Comparison of ENCODE assay signal across 17 mouse cellular contexts in the genomic region with DNA sequence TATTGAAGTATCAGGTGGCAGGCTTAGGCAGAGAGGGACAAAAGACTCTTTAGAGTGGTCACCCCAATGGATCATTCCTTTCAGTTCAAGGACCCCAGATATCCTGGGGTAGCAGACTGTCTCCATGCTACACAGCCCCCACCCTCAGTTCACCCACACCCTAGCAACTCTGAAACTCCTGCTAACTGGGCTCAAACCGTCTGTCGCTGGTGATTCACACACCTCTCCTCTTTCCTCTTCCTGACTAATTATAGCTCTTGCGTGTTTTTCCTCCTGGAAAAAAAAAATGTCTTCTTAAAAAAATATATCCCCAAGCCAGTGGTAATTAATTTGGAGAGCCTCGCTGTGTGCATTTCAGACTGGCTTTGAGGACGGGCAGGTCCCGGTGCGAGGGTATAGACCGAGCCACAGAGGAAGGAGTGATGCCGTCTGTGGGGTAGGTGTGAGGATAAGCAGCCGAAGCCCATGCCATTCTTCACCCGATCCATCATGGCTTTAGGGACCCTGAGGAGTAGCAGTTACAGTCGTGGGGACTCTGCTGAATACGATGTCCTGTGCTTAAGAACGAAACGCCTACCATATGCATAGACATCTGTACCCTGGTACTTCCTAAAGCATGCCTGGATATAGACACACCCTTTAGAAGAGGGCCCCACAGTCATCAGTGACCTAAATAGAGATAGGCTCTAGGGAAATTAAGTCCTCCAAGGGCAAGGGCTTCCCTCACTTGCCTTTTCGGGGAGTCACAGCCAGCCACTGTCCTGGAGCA. TPM values are rescaled to one million over a fixed set of nuclear protein-coding genes. Genes with fewer than 3 reads are reported as not detected.
DNase-seq lines count a peak whose midpoint lies in the region; ATAC-seq and TF ChIP-seq lines count a peak whose summit lies in the region.
"Had no signal": no experiment of that assay in that cellular context is flagged by ENCODE, and none has a peak within 500 bp of the region (broad histone marks: within the 10 kb centered on the region; RNA-seq: fewer than 3 reads in every experiment).

No protein-coding gene starts in this region.

- ATAC-seq in midbrain, postnatal 0 days (ENCODE audit: low FRiP score) = no peak
- no peak for ATAC-seq in midbrain, embryonic 11.5 days (ENCODE audit: low FRiP score)
- no peak for ATAC-seq in liver, embryonic 15.5 days (ENCODE audit: insufficient read depth)

- peak overlapping the region; percentile 91 for H3K27ac ChIP-seq in layer of hippocampus, adult 2 months
- 0 out of 2 replicates have a peak overlapping the region, but pooled peaks have one; percentile 7 for H3K27ac ChIP-seq in midbrain, postnatal 0 days (ENCODE audit: low read depth, low read length)
- no peak overlapping the region for H3K27ac ChIP-seq in midbrain, embryonic 11.5 days (ENCODE audit: low read depth, low read length)
- peak overlapping the region; percentile 66 for H3K27ac ChIP-seq in liver, embryonic 15.5 days (replicated peaks)
- H3K27ac ChIP-seq: embryonic facial prominence, embryonic 13.5 days; heart, embryonic 15.5 days; hindbrain, postnatal 0 days; kidney, postnatal 0 days; limb, embryonic 12.5 days had no signal

- WGBS in midbrain, postnatal 0 days = 78% methylated on average over 16 of the region's 16 CpGs
- 85% methylated on average over 16 of the region's 16 CpGs for WGBS in midbrain, embryonic 11.5 days
- 75% methylated on average over 16 of the region's 16 CpGs for WGBS in liver, embryonic 15.5 days (ENCODE audit: insufficient replicate concordance)

- no peak overlapping the region for H3K4me3 ChIP-seq in layer of hippocampus, adult 2 months
- no peak overlapping the region for H3K4me3 ChIP-seq in midbrain, postnatal 0 days (ENCODE audit: low read depth, low read length)
- no peak overlapping the region for H3K4me3 ChIP-seq in midbrain, embryonic 11.5 days (ENCODE audit: low read depth, low read length)
- no peak overlapping the region for H3K4me3 ChIP-seq in liver, embryonic 15.5 days (replicated peaks)
- H3K4me3 ChIP-seq: embryonic facial prominence, embryonic 13.5 days; heart, embryonic 15.5 days; limb, embryonic 12.5 days had no signal

- H3K9ac ChIP-seq in midbrain, postnatal 0 days (replicated peaks; ENCODE audit: low read length, poor library complexity, severe bottlenecking) = no peak overlapping the region
- no peak overlapping the region for H3K9ac ChIP-seq in midbrain, embryonic 11.5 days (ENCODE audit: low read length)
- H3K9ac ChIP-seq in liver, embryonic 15.5 days = no peak overlapping the region
- H3K9ac ChIP-seq: embryonic facial prominence, embryonic 13.5 days; heart, embryonic 15.5 days; limb, embryonic 12.5 days had no signal

- no peaks in the 10 kb centered on the region for H3K36me3 ChIP-seq in midbrain, postnatal 0 days (ENCODE audit: insufficient read depth, low read length)
- no peaks in the 10 kb centered on the region for H3K36me3 ChIP-seq in midbrain, embryonic 11.5 days (ENCODE audit: control insufficient read depth, insufficient read depth, low read length)
- no peaks in the 10 kb centered on the region for H3K36me3 ChIP-seq in liver, embryonic 15.5 days (replicated peaks)
- H3K36me3 ChIP-seq: embryonic facial prominence, embryonic 13.5 days; heart, embryonic 15.5 days; limb, embryonic 12.5 days had no signal

- H3K27me3 ChIP-seq in midbrain, postnatal 0 days (ENCODE audit: insufficient read depth, low read length) = no peaks in the 10 kb centered on the region
- no peaks in the 10 kb centered on the region for H3K27me3 ChIP-seq in midbrain, embryonic 11.5 days (ENCODE audit: control insufficient read depth, insufficient read depth, low read length)
- no peaks in the 10 kb centered on the region for H3K27me3 ChIP-seq in liver, embryonic 15.5 days
- H3K27me3 ChIP-seq: embryonic facial prominence, embryonic 13.5 days; limb, embryonic 12.5 days had no signal

- no peaks in the 10 kb centered on the region for H3K9me3 ChIP-seq in midbrain, postnatal 0 days (ENCODE audit: low read length)
- no peaks in the 10 kb centered on the region for H3K9me3 ChIP-seq in midbrain, embryonic 11.5 days (ENCODE audit: control insufficient read depth, low read length)
- no peaks in the 10 kb centered on the region for H3K9me3 ChIP-seq in liver, embryonic 15.5 days (replicated peaks)
- H3K9me3 ChIP-seq: embryonic facial prominence, embryonic 13.5 days; heart, embryonic 15.5 days; limb, embryonic 12.5 days had no signal

- TF ChIP-seq CTCF in layer of hippocampus, adult 2 months (conservative IDR thresholded peaks at IDR 0.05) = no peak
- no peak for TF ChIP-seq CTCF in midbrain, postnatal 0 days (IDR thresholded peaks at IDR 0.05)

- DNase-seq in layer of hippocampus, adult 2 months (ENCODE audit: low spot score in 2 of 2) = peak in 1 of 2 experiments; percentile 74
- DNase-seq in layer of hippocampus, adult 9-10 months (ENCODE audit: low spot score) = no peak
- no peak for DNase-seq in midbrain, postnatal 0 days (ENCODE audit: low spot score)
- no peak for DNase-seq in midbrain, embryonic 11.5 days (ENCODE audit: low spot score, missing footprints)
- DNase-seq in telencephalon, adult 2 months (ENCODE audit: low read depth, low spot score) = peak; percentile 79
- no peak for DNase-seq in gastrocnemius, postnatal 14 days
- DNase-seq: adrenal gland, postnatal 36 days; cerebellum, adult 8-10 months; kidney, adult 11 months; midbrain, embryonic 14.5 days; thymus, adult 2 months had no signal

- 0 out of 2 replicates have a peak, but pooled peaks cover 4% of the 10 kb centered on the region for H3K4me1 ChIP-seq in midbrain, postnatal 0 days (ENCODE audit: insufficient read depth, low read length)
- H3K4me1 ChIP-seq in midbrain, embryonic 11.5 days (ENCODE audit: control insufficient read depth, insufficient read depth, low read length) = no peaks in the 10 kb centered on the region
- H3K4me1 ChIP-seq in liver, embryonic 15.5 days (replicated peaks) = peaks cover 61% of the 10 kb centered on the region

- H3K4me2 ChIP-seq in midbrain, postnatal 0 days (ENCODE audit: low read depth, low read length, poor library complexity, severe bottlenecking) = no peak overlapping the region
- H3K4me2 ChIP-seq in midbrain, embryonic 11.5 days = no peak overlapping the region
- peak overlapping the region; percentile 28; the same call in 1 of the 2 replicates for H3K4me2 ChIP-seq in liver, embryonic 15.5 days
- H3K4me2 ChIP-seq: embryonic facial prominence, embryonic 13.5 days; heart, embryonic 15.5 days; limb, embryonic 12.5 days had no signal

- intact Hi-C loops in gastrocnemius, postnatal 14 days (cut with DNase I; ENCODE audit: low total_unique reads) = no loop called here

RNA-seq across cellular contexts. Expression of gene Rpl29, which starts 26.5 kb away (rescaled TPM):
- 100 to 1,000 TPM; 260 to 265 TPM for total RNA-seq in layer of hippocampus, adult 2 months (2021)
- 795 and 936 TPM in 2 replicates for total RNA-seq in midbrain, postnatal 0 days (2014; rRNA removed)
- polyA plus RNA-seq in midbrain, postnatal 0 days (2015; fragmentation: Nextera tagmentation; extraction: Ambion mirVana) = 645 TPM in 2 replicates
- 867 and 874 TPM in 2 replicates for polyA plus RNA-seq in midbrain, embryonic 11.5 days (2014; fragmentation: Nextera tagmentation; extraction: Ambion mirVana)
- polyA plus RNA-seq in liver, embryonic 15.5 days (2015; fragmentation: Nextera tagmentation; extraction: Ambion mirVana) = 454 and 516 TPM in 2 replicates
- 100 to 1,000 TPM; 350 to 424 TPM for total RNA-seq in gastrocnemius, postnatal 14 days (2021)

RNA-seq across cellular contexts. Expression of gene Dusp7, which starts 34.4 kb away (rescaled TPM):
- 10 to 100 TPM; 81.7 to 93.2 TPM for total RNA-seq in layer of hippocampus, adult 2 months (2021)
- 62.9 and 79.2 TPM in 2 replicates for total RNA-seq in midbrain, postnatal 0 days (2014; rRNA removed)
- polyA plus RNA-seq in midbrain, postnatal 0 days (2015; fragmentation: Nextera tagmentation; extraction: Ambion mirVana) = 18.4 and 19.4 TPM in 2 replicates
- 16.1 and 17.0 TPM in 2 replicates for polyA plus RNA-seq in midbrain, embryonic 11.5 days (2014; fragmentation: Nextera tagmentation; extraction: Ambion mirVana)
- 3.4 and 5.1 TPM in 2 replicates for polyA plus RNA-seq in liver, embryonic 15.5 days (2015; fragmentation: Nextera tagmentation; extraction: Ambion mirVana)
- total RNA-seq in gastrocnemius, postnatal 14 days (2021) = 10 to 100 TPM; 13.9 to 17.6 TPM

RNA-seq across cellular contexts. Expression of gene Acy1, which starts 35.3 kb away (rescaled TPM):
- total RNA-seq in layer of hippocampus, adult 2 months (2021) = 10 to 100 TPM; 15.5 to 16.1 TPM
- total RNA-seq in midbrain, postnatal 0 days (2014; rRNA removed) = 11.4 and 22.6 TPM in 2 replicates
- polyA plus RNA-seq in midbrain, postnatal 0 days (2015; fragmentation: Nextera tagmentation; extraction: Ambion mirVana) = 13.3 and 17.0 TPM in 2 replicates
- polyA plus RNA-seq in midbrain, embryonic 11.5 days (2014; fragmentation: Nextera tagmentation; extraction: Ambion mirVana) = 29.9 and 30.4 TPM in 2 replicates
- polyA plus RNA-seq in liver, embryonic 15.5 days (2015; fragmentation: Nextera tagmentation; extraction: Ambion mirVana) = 32.4 and 35.5 TPM in 2 replicates
- total RNA-seq in gastrocnemius, postnatal 14 days (2021) = 10 to 100 TPM in 1 of 2 experiments, 1 to 10 TPM in 1; 8.4 to 10.9 TPM

RNA-seq across cellular contexts. Expression of gene Abhd14b, which starts 44.5 kb away (rescaled TPM):
- total RNA-seq in layer of hippocampus, adult 2 months (2021) = 10 to 100 TPM; 13.9 to 17.0 TPM
- total RNA-seq in midbrain, postnatal 0 days (2014; rRNA removed) = 16.2 and 18.4 TPM in 2 replicates
- 12.6 and 13.8 TPM in 2 replicates for polyA plus RNA-seq in midbrain, postnatal 0 days (2015; fragmentation: Nextera tagmentation; extraction: Ambion mirVana)
- 3.9 and 4.5 TPM in 2 replicates for polyA plus RNA-seq in midbrain, embryonic 11.5 days (2014; fragmentation: Nextera tagmentation; extraction: Ambion mirVana)
- 29.0 and 36.4 TPM in 2 replicates for polyA plus RNA-seq in liver, embryonic 15.5 days (2015; fragmentation: Nextera tagmentation; extraction: Ambion mirVana)
- total RNA-seq in gastrocnemius, postnatal 14 days (2021) = 1 to 10 TPM; 4.6 to 6.5 TPM

RNA-seq across cellular contexts. Expression of gene Abhd14a, which starts 44.7 kb away (rescaled TPM):
- 10 to 100 TPM; 39.0 to 39.4 TPM for total RNA-seq in layer of hippocampus, adult 2 months (2021)
- total RNA-seq in midbrain, postnatal 0 days (2014; rRNA removed) = 69.8 and 73.8 TPM in 2 replicates
- 72.3 and 74.5 TPM in 2 replicates for polyA plus RNA-seq in midbrain, postnatal 0 days (2015; fragmentation: Nextera tagmentation; extraction: Ambion mirVana)
- polyA plus RNA-seq in midbrain, embryonic 11.5 days (2014; fragmentation: Nextera tagmentation; extraction: Ambion mirVana) = 30.8 and 34.5 TPM in 2 replicates
- 20.2 and 22.0 TPM in 2 replicates for polyA plus RNA-seq in liver, embryonic 15.5 days (2015; fragmentation: Nextera tagmentation; extraction: Ambion mirVana)
- total RNA-seq in gastrocnemius, postnatal 14 days (2021) = 10 to 100 TPM; 13.3 to 16.0 TPM
